Mouse (Mus musculus) olfactory bulb, adult 2 months (tissue): Measurements from ENCODE around the gene Tmem132e. TPM values are rescaled to one million over a fixed set of nuclear protein-coding genes. Genes with fewer than 3 reads are reported as not detected.

Experiments used
- H3K27ac ChIP-seq: fragments of 200-500 bp; 2 replicates; pipeline ENCODE4 v1.5.1; 2012; ENCODE audit warnings: low read depth, low read length; ENCODE audit not compliant: insufficient read depth
- H3K4me1 ChIP-seq: fragments of 200-500 bp; 2 replicates; pipeline ENCODE4 v1.6.1; 2012; ENCODE audit warnings: low read length; ENCODE audit not compliant: control insufficient read depth, insufficient read depth
- H3K4me3 ChIP-seq: fragments of 200-500 bp; 2 replicates; pipeline ENCODE4 v1.5.1; 2012; ENCODE audit warnings: mild to moderate bottlenecking, low read depth, low read length, moderate library complexity; ENCODE audit not compliant: insufficient read depth
- CTCF ChIP-seq: fragments of 200-500 bp; IDR thresholded peaks from 2 replicates; pipeline ENCODE4 v1.5.1; 2012; ENCODE audit warnings: low read depth, mild to moderate bottlenecking, low read length, moderate library complexity; ENCODE audit not compliant: insufficient read depth
- POLR2A ChIP-seq: fragments of 200-500 bp; IDR thresholded peaks from 2 replicates; pipeline ENCODE4 v1.6.1; 2012; ENCODE audit warnings: mild to moderate bottlenecking, low read depth, low read length, moderate library complexity; ENCODE audit not compliant: insufficient read depth
- WGBS: fragments of 180-500 bp; shearing (Covaris S2); methylation state at CpG from one replicate; pipeline ENCODE4 v1.1.7; 2018; 5-methylcytosine and 5-hydroxymethylcytosine counted together
- polyA plus RNA-seq: library from polyadenylated mRNA; stranded (reverse); fragments of >200 nt; gene quantifications from 2 replicates; pipeline ENCODE4 v1.2.4, GENCODE M21; 2012; ENCODE audit warnings: low replicate concordance; ENCODE audit not compliant: missing spikeins, insufficient read depth, insufficient read length

The Tmem132e gene
- polyA plus RNA-seq, 1 experiment = not detected

DNA sequence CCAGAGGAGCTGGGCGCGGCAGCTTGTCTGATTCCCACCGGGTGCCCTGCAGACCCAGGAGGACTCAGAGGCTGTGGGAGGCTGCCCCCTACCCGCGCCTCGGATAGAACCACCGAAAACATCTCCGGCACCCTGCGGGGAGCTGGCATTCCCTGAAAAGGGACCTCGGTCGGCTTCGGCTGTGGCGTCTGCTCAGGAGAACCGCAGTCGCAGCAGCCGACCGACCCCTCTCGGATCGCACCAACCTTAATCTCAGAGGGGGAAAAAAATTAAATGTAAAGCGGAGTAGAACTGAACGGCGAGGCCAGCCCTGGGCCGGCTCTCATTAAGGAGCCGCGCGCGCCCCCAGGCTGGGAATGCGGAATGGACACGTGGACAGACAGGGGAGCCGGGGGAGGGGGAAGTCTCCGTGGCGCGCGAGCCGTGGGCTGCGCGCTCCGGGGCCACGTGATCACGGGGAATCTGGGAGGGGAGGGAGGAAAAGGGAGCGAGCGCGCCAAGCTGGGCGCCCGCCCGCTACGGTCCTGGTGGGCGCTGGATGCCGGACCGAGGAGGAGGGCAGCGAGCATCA, 1.6 kb upstream of the Tmem132e start:
- TF ChIP-seq POLR2A (0 out of 2 replicates have a peak, but pooled peaks have one; percentile 26), CTCF (no peak; the same call in 1 of the 2 replicates)
- H3K4me3 ChIP-seq = peak overlapping the region; percentile 54
- WGBS = under 1% methylated on average over 51 of the region's 51 CpGs
- peaks cover 29% of the 10 kb centered on the region for H3K4me1 ChIP-seq
- H3K27ac ChIP-seq = no peak overlapping the region

DNA sequence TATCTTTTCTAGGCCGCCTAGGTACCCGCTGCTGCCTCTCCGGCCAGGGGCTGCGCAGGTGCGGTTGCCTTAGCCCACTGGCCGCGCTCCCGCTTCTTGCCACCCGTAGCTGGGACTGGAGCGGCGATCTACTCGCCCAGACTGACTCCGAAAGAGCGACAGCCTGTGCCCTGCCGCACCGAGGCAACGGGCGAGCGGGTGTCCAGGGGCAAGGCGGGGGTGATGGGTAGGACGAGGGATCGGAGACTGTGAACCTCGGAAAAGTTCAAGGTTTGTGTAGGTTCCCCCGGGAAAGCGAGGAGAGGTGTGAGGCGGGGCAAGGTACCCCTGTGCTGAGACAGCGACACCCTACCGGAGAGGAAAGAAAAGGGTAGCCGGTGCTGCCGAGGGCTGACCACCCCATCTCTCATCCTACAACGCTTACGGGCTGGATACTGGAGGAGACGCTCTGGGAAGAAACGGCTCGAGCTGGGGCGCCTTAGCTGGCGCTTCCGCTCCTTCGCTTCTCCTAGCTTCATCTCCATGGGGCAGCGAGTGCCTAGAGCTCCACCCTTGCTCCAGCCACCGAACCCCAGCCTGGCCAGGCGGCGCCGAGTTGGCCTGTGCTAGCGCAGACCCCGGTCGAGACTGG, 874 bp upstream of the Tmem132e start:
- under 1% methylated on average over 47 of the region's 47 CpGs for WGBS
- Histone ChIP-seq H3K27ac (no peak overlapping the region), H3K4me1 (peaks cover 32% of the 10 kb centered on the region), H3K4me3 (peak overlapping the region; percentile 54)
- TF ChIP-seq POLR2A = no peak
- TF ChIP-seq CTCF = no peak

DNA sequence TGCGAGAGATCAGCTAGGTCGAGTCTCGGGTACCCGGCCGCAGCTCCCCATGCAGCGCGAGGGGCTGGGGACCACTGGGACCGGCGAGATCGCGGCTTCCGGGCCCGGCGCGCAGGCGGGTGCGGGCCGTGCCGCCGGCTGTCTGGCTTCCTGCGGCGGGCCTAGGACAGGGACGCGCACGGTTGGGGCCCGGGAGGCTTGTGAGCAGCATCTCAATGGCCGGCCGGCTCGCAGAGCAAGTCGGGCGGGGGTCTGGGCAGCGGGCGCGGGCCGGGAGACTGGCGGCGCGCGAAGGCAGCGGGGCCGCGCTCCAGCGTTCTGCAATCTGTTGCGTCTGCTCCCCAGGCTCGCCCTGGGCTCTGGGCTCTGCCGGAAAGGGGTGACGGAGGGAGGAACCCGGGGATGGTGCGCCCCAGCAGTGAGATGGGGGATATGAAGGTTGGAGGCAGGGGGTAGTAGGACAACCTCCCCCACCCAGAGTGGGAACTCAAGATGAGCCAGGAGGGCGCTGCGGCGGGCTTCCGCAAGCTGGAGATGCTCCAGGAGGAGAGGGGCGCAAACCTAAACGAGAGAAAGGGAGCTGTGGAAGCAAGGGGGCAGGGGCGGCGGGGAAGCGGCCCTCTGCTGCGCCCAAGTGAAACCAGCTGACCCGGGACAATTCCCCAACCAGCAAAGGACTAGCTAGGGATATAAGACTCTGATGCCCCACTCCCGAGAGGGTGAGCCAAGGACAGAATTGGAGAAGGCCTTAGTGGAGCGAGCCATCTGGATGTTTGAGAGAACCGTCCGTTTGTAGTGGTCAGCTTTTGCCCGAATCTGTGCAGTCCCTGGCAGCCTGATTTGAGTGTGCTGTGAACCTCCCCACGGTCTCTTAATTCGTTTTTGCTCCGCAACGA, 944 bp downstream of the Tmem132e start:
- WGBS = 5% methylated on average over 69 of the region's 69 CpGs
- TF ChIP-seq CTCF (no peak), POLR2A (no peak)
- peaks cover 32% of the 10 kb centered on the region for H3K4me1 ChIP-seq
- H3K4me3 ChIP-seq = peak overlapping the region; percentile 54
- H3K27ac ChIP-seq = no peak overlapping the region

DNA sequence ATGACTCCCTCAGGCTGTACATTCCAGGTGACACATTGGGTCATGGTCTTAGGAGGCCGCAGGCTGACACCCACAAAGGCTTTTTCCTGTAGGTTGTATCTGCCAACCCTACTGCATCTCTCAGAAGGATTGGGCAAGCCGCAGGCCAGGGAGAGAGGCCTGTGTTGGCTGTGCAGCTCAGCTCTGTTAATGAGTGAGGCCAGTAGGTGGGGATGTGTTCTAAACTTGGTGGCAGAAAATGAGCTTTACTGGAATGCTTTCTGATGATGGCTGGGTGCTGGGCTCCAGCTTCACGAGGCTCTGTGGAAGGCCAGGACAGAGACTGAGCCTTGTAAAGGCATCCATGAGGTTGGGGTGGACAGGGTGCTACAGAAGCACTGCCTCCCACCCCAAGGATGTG, 3.6 kb downstream of the Tmem132e start:
- WGBS = 57% methylated on average over 3 of the region's 3 CpGs
- Histone ChIP-seq H3K4me1 (peaks cover 26% of the 10 kb centered on the region), H3K27ac (no peak overlapping the region), H3K4me3 (no peak overlapping the region)
- TF ChIP-seq POLR2A = no peak
- 0 out of 2 replicates have a peak, but pooled peaks have one; percentile 22 for TF ChIP-seq CTCF

DNA sequence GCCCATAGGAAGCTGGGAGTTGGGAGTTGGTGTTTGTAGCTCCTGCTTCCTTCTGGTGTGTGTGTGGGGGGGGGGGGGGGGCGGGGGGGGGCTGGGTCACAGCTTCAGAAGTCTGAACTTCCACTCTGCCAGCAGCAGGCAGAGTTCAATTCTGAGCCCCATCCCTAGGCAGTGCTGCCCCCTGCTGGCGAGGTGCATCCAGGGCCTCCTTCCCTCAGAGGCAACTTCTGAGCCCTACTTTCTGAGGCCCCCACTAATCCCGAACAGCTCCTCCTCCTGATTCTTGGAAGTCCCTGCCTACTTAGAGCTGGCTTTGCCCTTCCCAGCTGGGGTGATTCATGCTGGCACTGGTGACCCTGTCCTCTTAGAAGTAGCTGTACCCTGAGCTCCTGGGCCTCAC, 10.9 kb downstream of the Tmem132e start:
- Histone ChIP-seq H3K4me1 (no peaks in the 10 kb centered on the region), H3K27ac (no peak overlapping the region), H3K4me3 (no peak overlapping the region)
- 23% methylated on average over 3 of the region's 3 CpGs for WGBS
- no peak for TF ChIP-seq POLR2A
- TF ChIP-seq CTCF = peak; percentile 57

DNA sequence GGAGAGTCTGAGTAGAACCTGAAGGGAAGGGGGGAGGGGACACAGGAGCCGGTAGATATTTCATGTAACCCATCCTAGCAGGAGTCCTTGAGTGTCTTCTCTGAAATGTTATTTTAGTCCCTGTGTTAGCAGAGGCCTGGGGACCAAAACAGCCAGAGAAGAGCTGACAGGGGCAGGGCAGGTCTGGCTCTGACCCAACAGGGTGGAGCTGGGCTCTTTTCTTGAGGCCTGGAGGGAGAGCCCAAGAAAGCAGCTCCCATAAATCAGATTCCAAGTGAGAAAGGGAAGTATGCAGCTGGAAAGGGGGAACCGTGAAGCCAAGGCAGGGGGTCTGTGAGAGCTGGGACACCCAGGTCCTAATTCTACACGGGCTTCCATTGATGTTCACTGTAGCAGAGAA, 16.9 kb downstream of the Tmem132e start:
- WGBS = 69% methylated on average over 3 of the region's 3 CpGs
- no peak overlapping the region for H3K27ac ChIP-seq
- no peak overlapping the region for H3K4me3 ChIP-seq
- H3K4me1 ChIP-seq = peaks cover 8% of the 10 kb centered on the region; the same call in 1 of the 2 replicates
- TF ChIP-seq POLR2A (no peak), CTCF (no peak)

DNA sequence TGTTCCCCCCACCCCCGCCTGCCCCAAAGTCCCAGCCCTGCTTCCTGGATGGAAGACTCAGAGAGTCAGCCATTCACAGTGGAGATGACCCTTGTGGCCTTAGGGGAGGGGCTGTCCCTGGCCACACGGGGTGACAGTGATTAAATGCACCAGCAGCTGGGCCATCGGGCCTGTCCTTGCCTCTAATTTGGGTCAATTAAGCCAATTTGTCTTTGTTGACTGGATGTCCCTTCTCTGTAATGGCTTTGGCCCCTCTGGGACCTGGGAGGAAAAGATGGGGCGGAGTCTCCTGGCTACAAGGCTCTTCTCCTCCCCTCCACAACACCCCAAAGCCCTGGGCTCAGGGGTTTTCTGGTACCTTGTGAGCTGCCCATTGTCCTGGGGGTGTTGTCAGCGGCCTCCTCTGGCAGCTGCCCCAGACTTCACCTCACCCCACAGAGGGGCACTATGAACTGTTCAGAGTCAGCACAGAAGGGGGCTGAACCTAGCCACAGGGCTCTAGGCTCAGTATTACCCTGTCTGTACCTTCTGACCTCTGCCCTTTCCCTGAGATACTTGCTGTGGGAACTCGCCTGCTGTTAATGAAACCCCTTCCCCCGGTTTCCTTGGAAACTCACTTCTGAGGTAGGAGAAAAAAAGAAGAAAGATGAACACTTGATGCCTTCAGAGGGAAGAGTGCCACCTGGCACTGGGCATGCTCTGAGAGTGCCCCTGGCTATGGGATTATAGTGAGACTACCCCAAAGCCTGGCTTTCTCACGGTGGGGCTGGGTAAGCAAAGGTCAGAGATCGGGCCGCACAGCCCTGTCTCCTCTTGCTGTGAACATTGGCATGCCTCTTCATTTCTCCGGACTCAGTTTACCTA, 17.9 kb downstream of the Tmem132e start:
- H3K4me1 ChIP-seq = peaks cover 8% of the 10 kb centered on the region; the same call in 1 of the 2 replicates
- H3K4me3 ChIP-seq = no peak overlapping the region
- no peak overlapping the region for H3K27ac ChIP-seq
- WGBS = 71% methylated on average over 11 of the region's 11 CpGs
- TF ChIP-seq POLR2A (no peak), CTCF (no peak)

DNA sequence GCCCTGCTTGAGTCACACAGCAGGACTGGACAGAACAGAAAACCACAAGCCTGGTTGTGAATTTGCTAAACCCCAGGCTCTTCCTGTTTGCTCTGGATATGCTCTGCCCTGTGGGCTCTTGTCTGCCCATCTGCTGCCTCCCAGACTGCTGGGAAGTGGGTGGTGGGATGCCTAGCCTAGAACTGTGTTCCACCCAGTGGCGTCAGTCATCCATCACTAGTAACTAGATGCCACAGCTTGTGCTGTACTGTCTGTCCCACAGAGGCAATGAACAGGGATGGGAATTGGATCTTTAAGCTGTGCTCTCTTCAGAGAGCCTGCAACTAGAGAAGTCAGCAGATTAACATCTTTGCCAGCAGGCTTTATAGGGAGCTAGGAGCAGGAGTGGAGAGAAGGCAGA, 23.8 kb downstream of the Tmem132e start:
- H3K27ac ChIP-seq = no peak overlapping the region
- TF ChIP-seq POLR2A = no peak
- TF ChIP-seq CTCF = no peak
- WGBS = 94% methylated on average over 1 of the region's 1 CpGs
- no peak overlapping the region for H3K4me3 ChIP-seq
- H3K4me1 ChIP-seq = peaks cover 7% of the 10 kb centered on the region; the same call in 1 of the 2 replicates
